Mouse (Mus musculus): Measurements from ENCODE around the gene Kcnq4. TPM values are rescaled to one million over a fixed set of nuclear protein-coding genes. Genes with fewer than 3 reads are reported as not detected.

Kcnq4 gene
- polyA plus RNA-seq (2012; rRNA removed) = 8.2 and 8.3 TPM in 2 replicates

GRCm38 (mm10) chr4:120747941-120748866 is at the start of gene Kcnq4:
TSS of gene Kcnq4 (minus strand) at chr4:120748612.
- TF ChIP-seq CTCF (IDR thresholded peaks at IDR 0.05; ENCODE audit: insufficient read depth, low read length) = no peak
- Histone ChIP-seq H3K4me3 (replicated peaks; ENCODE audit: extremely low read depth, low read depth, low read length) (peak within 1 kb of the TSS; percentile 12), H3K4me1 (ENCODE audit: control insufficient read depth, insufficient read depth, low read length) (0 out of 2 replicates have a peak, but pooled peaks cover 2% of the 10 kb centered on the region)
- whole genome bisulfite sequencing = 14% methylated on average over 42 of the region's 42 CpGs
- no peak for DNase-seq

DNA sequence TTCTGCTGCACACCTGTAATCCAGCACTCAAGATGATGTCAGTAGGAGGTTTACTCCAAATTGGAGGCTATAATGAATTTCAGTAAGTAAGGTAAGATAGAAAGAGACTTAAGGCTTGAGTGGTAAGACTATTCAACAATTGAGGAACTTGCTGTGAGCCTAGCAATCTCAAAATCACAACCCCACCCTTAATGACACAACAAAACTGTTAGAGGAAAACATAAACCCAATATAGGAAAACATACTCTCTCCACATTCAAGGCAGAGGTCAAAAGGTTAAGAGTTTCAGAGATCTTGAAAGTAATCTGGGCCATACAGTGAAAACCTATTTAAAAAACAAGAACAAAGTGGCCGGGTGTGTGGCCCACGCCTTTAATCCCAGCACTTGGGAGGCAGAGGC is 48.3 kb upstream of the Kcnq4 start:
- H3K4me1 ChIP-seq (ENCODE audit: control insufficient read depth, insufficient read depth, low read length) = peaks cover 14% of the 10 kb centered on the region

DNA sequence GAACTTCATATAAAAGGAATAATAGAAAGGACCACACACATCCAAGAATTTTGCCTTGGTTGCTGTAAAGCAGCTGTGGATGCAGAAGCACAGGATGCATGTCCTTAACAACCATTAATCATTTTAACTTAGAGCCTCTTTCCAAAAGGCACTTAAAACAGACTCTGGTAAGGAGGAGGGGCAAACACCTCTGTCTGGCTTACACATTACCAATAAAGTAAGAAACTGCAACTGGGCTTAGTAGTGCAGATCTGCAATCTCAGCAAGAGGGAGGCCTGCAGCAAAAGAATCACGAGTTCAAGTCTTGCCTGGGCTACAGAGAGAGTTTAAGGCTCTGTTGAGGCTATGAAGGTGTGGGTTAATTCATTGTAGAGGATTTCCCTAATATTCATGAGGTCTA is 47.2 kb upstream of the Kcnq4 start:
- no peak for DNase-seq
- Histone ChIP-seq H3K4me1 (ENCODE audit: control insufficient read depth, insufficient read depth, low read length) (peaks cover 14% of the 10 kb centered on the region), H3K4me3 (replicated peaks; ENCODE audit: extremely low read depth, low read depth, low read length) (no peak overlapping the region)
- 83% methylated on average over 1 of the region's 1 CpGs for WGBS
- TF ChIP-seq POLR2A (IDR thresholded peaks at IDR 0.05; ENCODE audit: borderline replicate concordance, extremely low read depth, low read depth, low read length) (no peak), CTCF (IDR thresholded peaks at IDR 0.05; ENCODE audit: insufficient read depth, low read length) (no peak)

More for the DNA sequence above, 48.3 kb upstream of the Kcnq4 start:
- H3K4me3 ChIP-seq (replicated peaks; ENCODE audit: extremely low read depth, low read depth, low read length) = no peak overlapping the region
- DNase-seq = no peak
- WGBS = 71% methylated on average over 2 of the region's 2 CpGs
- no peak for TF ChIP-seq CTCF (IDR thresholded peaks at IDR 0.05; ENCODE audit: insufficient read depth, low read length)
- no peak for TF ChIP-seq POLR2A (IDR thresholded peaks at IDR 0.05; ENCODE audit: borderline replicate concordance, extremely low read depth, low read depth, low read length)

DNA sequence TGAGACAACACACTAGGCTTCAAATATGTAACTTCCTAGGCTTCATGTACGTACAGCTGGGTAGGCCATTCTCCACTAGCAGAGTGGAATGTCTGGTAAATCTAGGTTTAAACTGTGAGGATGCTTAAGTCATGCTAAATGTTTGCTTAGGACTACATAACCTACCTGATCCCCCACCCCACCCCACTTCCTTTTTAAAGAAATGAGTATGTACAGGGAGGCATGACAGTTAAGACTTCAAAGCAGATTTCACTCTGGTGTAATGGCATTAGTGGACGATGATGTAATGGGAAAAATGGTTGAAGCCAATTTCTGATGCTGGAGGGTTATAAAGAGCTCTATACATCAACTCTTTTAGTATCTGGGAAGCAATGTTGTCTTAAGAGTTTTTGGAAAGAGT is 44.5 kb upstream of the Kcnq4 start:
- Histone ChIP-seq H3K4me1 (ENCODE audit: control insufficient read depth, insufficient read depth, low read length) (peaks cover 11% of the 10 kb centered on the region), H3K4me3 (replicated peaks; ENCODE audit: extremely low read depth, low read depth, low read length) (no peak overlapping the region)
- WGBS = 65% methylated on average over 2 of the region's 2 CpGs
- TF ChIP-seq POLR2A (IDR thresholded peaks at IDR 0.05; ENCODE audit: borderline replicate concordance, extremely low read depth, low read depth, low read length) (no peak), CTCF (IDR thresholded peaks at IDR 0.05; ENCODE audit: insufficient read depth, low read length) (no peak)
- DNase-seq = no peak

- TF ChIP-seq CTCF (IDR thresholded peaks at IDR 0.05; ENCODE audit: insufficient read depth, low read length) (no peak), POLR2A (IDR thresholded peaks at IDR 0.05; ENCODE audit: borderline replicate concordance, extremely low read depth, low read depth, low read length) (no peak)
- no peak overlapping the region for H3K4me3 ChIP-seq (replicated peaks; ENCODE audit: extremely low read depth, low read depth, low read length)
- no peak for DNase-seq
- 88% methylated on average over 4 of the region's 4 CpGs for WGBS
- peaks cover 2% of the 10 kb centered on the region for H3K4me1 ChIP-seq (ENCODE audit: control insufficient read depth, insufficient read depth, low read length)
Measured at GRCm38 (mm10) chr4:120790027-120790426, 41.6 kb upstream of the Kcnq4 start.

- DNase-seq = no peak
- Histone ChIP-seq H3K4me3 (replicated peaks; ENCODE audit: extremely low read depth, low read depth, low read length) (no peak overlapping the region), H3K4me1 (ENCODE audit: control insufficient read depth, insufficient read depth, low read length) (no peaks in the 10 kb centered on the region; the same call in 1 of the 2 replicates)
- 73% methylated on average over 5 of the region's 5 CpGs for WGBS
- no peak for TF ChIP-seq POLR2A (IDR thresholded peaks at IDR 0.05; ENCODE audit: borderline replicate concordance, extremely low read depth, low read depth, low read length)
- TF ChIP-seq CTCF (IDR thresholded peaks at IDR 0.05; ENCODE audit: insufficient read depth, low read length) = no peak
Measured at GRCm38 (mm10) chr4:120755801-120756200, 7.4 kb upstream of the Kcnq4 start.

DNA sequence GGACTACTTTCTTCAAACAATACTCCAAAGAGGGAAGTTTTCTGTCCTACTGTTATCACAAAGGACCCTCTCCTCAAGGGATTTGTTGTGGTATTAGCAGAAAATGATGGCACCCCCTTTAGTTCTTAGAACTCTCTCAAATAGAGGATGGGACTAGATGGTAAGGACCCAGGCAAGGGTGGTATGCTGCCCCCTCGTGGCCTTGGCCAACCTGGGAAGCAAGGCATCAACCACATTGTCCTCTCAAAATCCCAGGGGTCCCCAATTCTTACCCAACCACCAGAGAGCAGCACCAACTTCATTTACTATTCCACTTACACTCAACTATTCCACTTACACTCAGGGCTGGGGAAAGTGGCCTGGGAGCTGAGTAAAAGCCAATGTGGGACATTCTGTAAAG is 6.9 kb upstream of the Kcnq4 start:
- 0% methylated on average over 1 of the region's 1 CpGs for WGBS
- Histone ChIP-seq H3K4me3 (replicated peaks; ENCODE audit: extremely low read depth, low read depth, low read length) (no peak overlapping the region), H3K4me1 (ENCODE audit: control insufficient read depth, insufficient read depth, low read length) (no peaks in the 10 kb centered on the region)
- TF ChIP-seq CTCF (IDR thresholded peaks at IDR 0.05; ENCODE audit: insufficient read depth, low read length) = peak; percentile 89
- TF ChIP-seq POLR2A (IDR thresholded peaks at IDR 0.05; ENCODE audit: borderline replicate concordance, extremely low read depth, low read depth, low read length) = no peak
- DNase-seq = peak; percentile 61

- WGBS = 58% methylated on average over 2 of the region's 2 CpGs
- no peak for DNase-seq
- Histone ChIP-seq H3K4me1 (ENCODE audit: control insufficient read depth, insufficient read depth, low read length) (0 out of 2 replicates have a peak, but pooled peaks cover 2% of the 10 kb centered on the region), H3K4me3 (replicated peaks; ENCODE audit: extremely low read depth, low read depth, low read length) (no peak overlapping the region)
- TF ChIP-seq CTCF (IDR thresholded peaks at IDR 0.05; ENCODE audit: insufficient read depth, low read length) = no peak
- no peak for TF ChIP-seq POLR2A (IDR thresholded peaks at IDR 0.05; ENCODE audit: borderline replicate concordance, extremely low read depth, low read depth, low read length)
Measured at GRCm38 (mm10) chr4:120749601-120750000, 1.2 kb upstream of the Kcnq4 start.

DNA sequence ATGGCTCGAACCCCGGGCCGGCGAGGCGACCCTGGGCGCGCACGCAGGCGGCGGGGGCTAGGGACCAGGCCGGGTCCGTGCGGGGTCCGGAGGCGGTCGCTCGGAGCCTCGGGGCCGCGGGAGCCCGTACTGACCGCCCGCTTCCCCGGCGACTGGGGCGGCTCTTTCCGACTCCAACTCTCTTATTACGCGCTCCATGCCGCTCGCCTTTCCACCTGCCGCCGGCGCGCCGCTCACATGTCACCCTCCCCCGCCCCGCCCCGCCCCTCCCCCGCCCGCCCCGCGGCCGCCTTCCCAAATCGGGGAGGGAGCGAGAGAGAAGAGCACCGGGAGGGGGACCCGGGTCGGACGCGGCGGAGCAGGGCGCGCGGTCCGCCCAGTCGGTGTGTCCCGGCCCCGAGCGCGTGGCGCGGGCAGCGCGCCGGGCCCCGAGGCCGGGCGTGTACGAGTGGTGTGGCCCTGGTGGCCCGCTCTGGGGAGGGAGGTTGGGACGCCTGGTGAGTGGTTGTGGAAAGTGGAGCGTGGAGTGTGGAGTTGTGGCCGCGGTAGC is 1.1 kb downstream of the Kcnq4 start:
- DNase-seq = peak; percentile 22
- TF ChIP-seq POLR2A (IDR thresholded peaks at IDR 0.05; ENCODE audit: borderline replicate concordance, extremely low read depth, low read depth, low read length) = no peak
- Histone ChIP-seq H3K4me1 (ENCODE audit: control insufficient read depth, insufficient read depth, low read length) (0 out of 2 replicates have a peak, but pooled peaks cover 2% of the 10 kb centered on the region), H3K4me3 (replicated peaks; ENCODE audit: extremely low read depth, low read depth, low read length) (peak overlapping the region; percentile 27)
- WGBS = under 1% methylated on average over 75 of the region's 75 CpGs
